Mouse (Mus musculus) embryonic facial prominence, embryonic 14.5 days (tissue): ENCODE measurements around the gene Strip1. TPM values are rescaled to one million over a fixed set of nuclear protein-coding genes. Genes with fewer than 3 reads are reported as not detected.

Source experiments
- polyA plus RNA-seq: library from polyadenylated mRNA; unstranded; fragments of >200 nt; fragmentation: Nextera tagmentation; extraction: Ambion mirVana; gene quantifications from 2 replicates; pipeline ENCODE4 v1.2.1, GENCODE M21; 2014

The Strip1 gene
- polyA plus RNA-seq, 1 experiment from 2014 or later: 53.7 TPM

Other genes with a start within 250 kb of the Strip1 start
- gene Kcnc4, start 172.1 kb downstream of the Strip1 start, polyA plus RNA-seq: 0.94 and 1.3 TPM in 2 replicates
- gene Slc6a17, start 113.7 kb downstream of the Strip1 start, polyA plus RNA-seq: 4.8 and 4.9 TPM in 2 replicates
- gene Ubl4b, start 76.6 kb downstream of the Strip1 start, polyA plus RNA-seq: not detected in 2 replicates
- 9.2 and 13.5 TPM in 2 replicates for gene Alx3, start 36.7 kb downstream of the Strip1 start, polyA plus RNA-seq
- not detected in 2 replicates for gene Gm10961, start 372 bp downstream of the Strip1 start, polyA plus RNA-seq
- 89.3 and 95.0 TPM in 2 replicates for gene Ahcyl1, start 64.9 kb upstream of the Strip1 start, polyA plus RNA-seq
- 18.1 and 21.4 TPM in 2 replicates for gene Csf1, start 128.8 kb upstream of the Strip1 start, polyA plus RNA-seq
- not detected in 2 replicates for gene Eps8l3, start 245.5 kb upstream of the Strip1 start, polyA plus RNA-seq